ENCODE assay signal across 26 mouse cellular contexts in the genomic region with DNA sequence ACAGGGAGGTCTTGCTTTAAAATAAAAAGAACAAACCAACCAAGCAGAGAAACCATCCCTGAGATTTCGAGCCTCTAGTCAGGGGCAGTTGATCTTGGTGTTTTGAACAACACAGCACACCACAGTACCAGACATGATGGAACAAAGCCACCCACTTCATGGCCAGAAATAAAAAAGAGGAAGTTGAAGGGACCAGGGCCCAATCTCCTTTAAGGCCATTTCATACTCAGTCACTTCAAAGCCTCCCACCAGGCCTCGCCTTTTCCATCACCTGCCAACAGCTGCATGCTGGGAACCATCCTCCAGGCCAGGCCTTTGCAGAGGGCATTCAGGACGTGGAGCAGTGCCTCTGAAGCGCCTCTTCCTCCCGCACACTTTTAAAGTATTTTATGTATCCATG. TPM values are rescaled to one million over a fixed set of nuclear protein-coding genes. Genes with fewer than 3 reads are reported as not detected.
A peak's percentile ranks its signal among the peaks of the same experiment; 100 is the strongest.
DNase-seq lines count a peak whose midpoint lies in the region; ATAC-seq lines count a peak whose summit lies in the region.
"Had no signal": no experiment of that assay in that cellular context is flagged by ENCODE, and none has a peak within 500 bp of the region (broad histone marks: within the 10 kb centered on the region; RNA-seq: fewer than 3 reads in every experiment).

No protein-coding gene starts in this region.

- H3K4me3 ChIP-seq in intestine, embryonic 14.5 days (ENCODE audit: low read depth, low read length): no peak overlapping the region
- H3K4me3 ChIP-seq in intestine, embryonic 15.5 days (replicated peaks): no peak overlapping the region
- H3K4me3 ChIP-seq in macrophage (ENCODE audit: inconsistent target): no peak overlapping the region
- H3K4me3 ChIP-seq: forebrain, embryonic 12.5 days; gastrocnemius, adult 2 months; hindbrain, embryonic 15.5 days; limb, embryonic 15.5 days; midbrain, embryonic 12.5 days; neural tube, embryonic 12.5 days; stomach, embryonic 15.5 days had no signal

- ATAC-seq in intestine, embryonic 14.5 days (replicated peaks; ENCODE audit: low FRiP score, low TSS enrichment, low read depth): no peak
- ATAC-seq in intestine, embryonic 15.5 days: no peak
- ATAC-seq: activated CD4-positive, CD25-positive, alpha-beta regulatory T cell, adult 4 months; Patski had no signal

- no peaks in the 10 kb centered on the region for H3K27me3 ChIP-seq in intestine, embryonic 14.5 days (replicated peaks; ENCODE audit: control insufficient read depth, insufficient read depth, low read length)
- H3K27me3 ChIP-seq in intestine, embryonic 15.5 days (replicated peaks): no peaks in the 10 kb centered on the region
- H3K27me3 ChIP-seq: forebrain, embryonic 12.5 days; hindbrain, embryonic 15.5 days; limb, embryonic 15.5 days; midbrain, embryonic 12.5 days; neural tube, embryonic 12.5 days; Patski; stomach, embryonic 15.5 days had no signal

- 0 out of 2 replicates have a peak overlapping the region, but pooled peaks have one; percentile 19 for H3K27ac ChIP-seq in intestine, embryonic 14.5 days (ENCODE audit: low read depth)
- no peak overlapping the region for H3K27ac ChIP-seq in intestine, embryonic 15.5 days
- H3K27ac ChIP-seq in macrophage: peak overlapping the region; percentile 21
- H3K27ac ChIP-seq: forebrain, embryonic 12.5 days; gastrocnemius, adult 2 months; hindbrain, embryonic 15.5 days; limb, embryonic 15.5 days; midbrain, embryonic 12.5 days; neural tube, embryonic 12.5 days; stomach, embryonic 15.5 days had no signal

- WGBS in intestine, embryonic 14.5 days: 59% methylated on average over 5 of the region's 5 CpGs
- WGBS in intestine, embryonic 15.5 days: 59% methylated on average over 5 of the region's 5 CpGs
- WGBS in macrophage (ENCODE audit: missing documents): 23% methylated on average over 5 of the region's 5 CpGs

- DNase-seq in intestine, embryonic 14.5 days (ENCODE audit: low spot score): no peak
- peak; percentile 76 for DNase-seq in 416B (ENCODE audit: low read depth)
- DNase-seq in MEL-GATA-1-ER (ENCODE audit: extremely low read depth, low read depth): peak; percentile 66
- no peak for DNase-seq in lung, postnatal 36 days
- DNase-seq in cerebellum, adult 11-12 months: no peak
- no peak for DNase-seq in lung, adult 18-20 months
- DNase-seq: adrenal gland, postnatal 10 days; cerebellum, adult 2 months; gastrocnemius, adult 2 months; heart, postnatal 36 days; kidney, adult 11 months; kidney, postnatal 10 days; lung, embryonic 14.5 days; lung, postnatal 4 days; right cerebral cortex, postnatal 25 days; thymus, adult 2 months had no signal

- peaks cover 11% of the 10 kb centered on the region for H3K4me1 ChIP-seq in intestine, embryonic 14.5 days (replicated peaks; ENCODE audit: control insufficient read depth, insufficient read depth, low read length)
- H3K4me1 ChIP-seq in intestine, embryonic 15.5 days (replicated peaks): peaks cover 8% of the 10 kb centered on the region
- H3K4me1 ChIP-seq: forebrain, embryonic 12.5 days; midbrain, embryonic 12.5 days; neural tube, embryonic 12.5 days had no signal

- no peak overlapping the region for H3K9ac ChIP-seq in intestine, embryonic 14.5 days (ENCODE audit: low read length)
- H3K9ac ChIP-seq in intestine, embryonic 15.5 days: no peak overlapping the region
- H3K9ac ChIP-seq: forebrain, embryonic 12.5 days; hindbrain, embryonic 15.5 days; limb, embryonic 15.5 days; lung, embryonic 14.5 days; midbrain, embryonic 12.5 days; neural tube, embryonic 12.5 days; stomach, embryonic 15.5 days had no signal

- peaks cover 9% of the 10 kb centered on the region; the same call in 1 of the 2 replicates for H3K79me2 ChIP-seq in macrophage (ENCODE audit: inconsistent target)

- H3K4me2 ChIP-seq in intestine, embryonic 14.5 days (ENCODE audit: low read length): no peak overlapping the region
- H3K4me2 ChIP-seq in intestine, embryonic 15.5 days (replicated peaks): no peak overlapping the region
- H3K4me2 ChIP-seq: forebrain, embryonic 12.5 days; hindbrain, embryonic 15.5 days; limb, embryonic 15.5 days; lung, embryonic 14.5 days; midbrain, embryonic 12.5 days; neural tube, embryonic 12.5 days; stomach, embryonic 15.5 days had no signal

- H3K9me3 ChIP-seq in intestine, embryonic 14.5 days (ENCODE audit: control insufficient read depth, low read length): no peaks in the 10 kb centered on the region
- no peaks in the 10 kb centered on the region for H3K9me3 ChIP-seq in intestine, embryonic 15.5 days
- H3K9me3 ChIP-seq: forebrain, embryonic 12.5 days; hindbrain, embryonic 15.5 days; limb, embryonic 15.5 days; midbrain, embryonic 12.5 days; neural tube, embryonic 12.5 days; stomach, embryonic 15.5 days had no signal

- no peaks in the 10 kb centered on the region for H3K36me3 ChIP-seq in intestine, embryonic 14.5 days (ENCODE audit: control insufficient read depth, insufficient read depth, low read length)
- H3K36me3 ChIP-seq in intestine, embryonic 15.5 days: no peaks in the 10 kb centered on the region
- no peaks in the 10 kb centered on the region for H3K36me3 ChIP-seq in macrophage (ENCODE audit: inconsistent target)
- H3K36me3 ChIP-seq: forebrain, embryonic 12.5 days; hindbrain, embryonic 15.5 days; limb, embryonic 15.5 days; midbrain, embryonic 12.5 days; neural tube, embryonic 12.5 days; stomach, embryonic 15.5 days had no signal

RNA-seq across cellular contexts. Expression of a gene that starts 25.5 kb away (rescaled TPM):
- 40.0 and 43.5 TPM in 2 replicates for polyA plus RNA-seq in intestine, embryonic 14.5 days (2014; fragmentation: Nextera tagmentation; extraction: Ambion mirVana)
- polyA plus RNA-seq in intestine, embryonic 15.5 days (2015; fragmentation: Nextera tagmentation; extraction: Ambion mirVana): 30.2 and 33.0 TPM in 2 replicates
- 100 to 1,000 TPM; 306 to 843 (median 604) TPM for total RNA-seq in macrophage (2018; cell fraction: chromatin; rRNA removed)
- total RNA-seq in macrophage (2018; cell fraction: cytosol; rRNA removed): 100 to 1,000 TPM; 117 to 200 (median 160) TPM
- 100 to 1,000 TPM; 284 to 524 (median 451) TPM for total RNA-seq in macrophage (2018; cell fraction: nucleus; rRNA removed)
- 115 to 137 TPM (median 119 TPM) in 3 replicates for polyA plus RNA-seq in macrophage (2018)

Comparison
In these comparisons a context has a peak if more than half of its experiments do, and no peak if none do; other contexts are left out.
1. DNase-seq: peak in 416B (single experiment) and MEL-GATA-1-ER (single experiment); none in intestine, embryonic 14.5 days (single experiment), lung, postnatal 36 days (single experiment), cerebellum, adult 11-12 months (single experiment) and lung, adult 18-20 months (0 of 2).